Mouse (Mus musculus): ENCODE results near the gene Pdxk.
A peak's percentile ranks its signal among the peaks of the same experiment; 100 is the strongest.

The Pdxk gene

GRCm38 (mm10) chr10:78458348-78459111, 6.2 kb downstream of the Pdxk start:
- peak; percentile 27 for DNase-seq (ENCODE audit: low read depth)

GRCm38 (mm10) chr10:78457495-78458347, 7.1 kb downstream of the Pdxk start:
- peak; percentile 39 for DNase-seq (ENCODE audit: low read depth)

GRCm38 (mm10) chr10:78456696-78457095, 8.1 kb downstream of the Pdxk start:
- DNase-seq (ENCODE audit: low read depth), result no peak

GRCm38 (mm10) chr10:78452641-78453040, 12.1 kb downstream of the Pdxk start:
- no peak for DNase-seq (ENCODE audit: low read depth)

- no peak for DNase-seq (ENCODE audit: low read depth)
Measured at GRCm38 (mm10) chr10:78450761-78451160, 14.0 kb downstream of the Pdxk start.

GRCm38 (mm10) chr10:78447396-78447795, 17.4 kb downstream of the Pdxk start:
- no peak for DNase-seq (ENCODE audit: low read depth)

- no peak for DNase-seq (ENCODE audit: low read depth)
Measured at GRCm38 (mm10) chr10:78446195-78446594, 18.6 kb downstream of the Pdxk start.

- DNase-seq (ENCODE audit: low read depth), result no peak
Measured at GRCm38 (mm10) chr10:78442292-78442691, 22.5 kb downstream of the Pdxk start.

- DNase-seq (ENCODE audit: low read depth), result no peak
Measured at GRCm38 (mm10) chr10:78441606-78442005, 23.2 kb downstream of the Pdxk start.

GRCm38 (mm10) chr10:78440812-78441211, 24.0 kb downstream of the Pdxk start:
- no peak for DNase-seq (ENCODE audit: low read depth)

GRCm38 (mm10) chr10:78439990-78440389, 24.8 kb downstream of the Pdxk start:
- DNase-seq (ENCODE audit: low read depth), result no peak

- DNase-seq (ENCODE audit: low read depth), result no peak
Measured at GRCm38 (mm10) chr10:78439550-78439949, 25.2 kb downstream of the Pdxk start.

GRCm38 (mm10) chr10:78438094-78438493, 26.7 kb downstream of the Pdxk start:
- no peak for DNase-seq (ENCODE audit: low read depth)

- no peak for DNase-seq (ENCODE audit: low read depth)
Measured at GRCm38 (mm10) chr10:78432853-78433252, 31.9 kb downstream of the Pdxk start.

GRCm38 (mm10) chr10:78429776-78430175, 35.0 kb downstream of the Pdxk start:
- DNase-seq (ENCODE audit: low read depth), result no peak

GRCm38 (mm10) chr10:78429180-78429579, 35.6 kb downstream of the Pdxk start:
- no peak for DNase-seq (ENCODE audit: low read depth)

GRCm38 (mm10) chr10:78428070-78428469, 36.7 kb downstream of the Pdxk start:
- DNase-seq (ENCODE audit: low read depth), result no peak

GRCm38 (mm10) chr10:78426117-78426735, 38.5 kb downstream of the Pdxk start:
- DNase-seq (ENCODE audit: low read depth), result no peak

GRCm38 (mm10) chr10:78425181-78426041, 39.4 kb downstream of the Pdxk start, which contains the start of gene Cstb:
Gene Cstb (plus strand): TSS chr10:78425669.
- peak; percentile 79 for DNase-seq (ENCODE audit: low read depth)

- DNase-seq (ENCODE audit: low read depth), result no peak
Measured at GRCm38 (mm10) chr10:78422614-78423013, 42.2 kb downstream of the Pdxk start.

- no peak for DNase-seq (ENCODE audit: low read depth)
Measured at GRCm38 (mm10) chr10:78420929-78421328, 43.8 kb downstream of the Pdxk start.

- no peak for DNase-seq (ENCODE audit: low read depth)
Measured at GRCm38 (mm10) chr10:78418791-78419190, 46.0 kb downstream of the Pdxk start.

Data from fibroblast of lung, adult 2 months (primary cell).